Mouse (Mus musculus) embryonic facial prominence, embryonic 10.5 days (tissue): ENCODE results near the gene Trappc4. TPM values are rescaled to one million over a fixed set of nuclear protein-coding genes. Genes with fewer than 3 reads are reported as not detected.
"Not testable (repeated sequence)": the region's sequence is repeated elsewhere in the genome, so short reads cannot be mapped to it uniquely, and the experiment has no call there.

Source experiments
- DNase-seq: peaks from one replicate; pipeline ENCODE4 v3.0.0-alpha.2; 2017; ENCODE audit warnings: low spot score
- H3K27ac ChIP-seq: fragments of 300-500 bp; sonication (generic); replicated peaks from 2 replicates; pipeline ENCODE4 v1.5.1; 2016; ENCODE audit warnings: mild to moderate bottlenecking
- H3K27me3 ChIP-seq: fragments of 300-500 bp; sonication (generic); replicated peaks from 2 replicates; pipeline ENCODE4 v1.6.1; 2016; ENCODE audit warnings: low read depth, mild to moderate bottlenecking; ENCODE audit not compliant: poor library complexity, severe bottlenecking
- H3K36me3 ChIP-seq: fragments of 300-500 bp; sonication (generic); replicated peaks from 2 replicates; pipeline ENCODE4 v1.6.1; 2016; ENCODE audit warnings: mild to moderate bottlenecking, moderate library complexity
- H3K4me1 ChIP-seq: fragments of 300-500 bp; sonication (generic); 2 replicates; pipeline ENCODE4 v1.6.1; 2016
- H3K4me3 ChIP-seq: fragments of 300-500 bp; sonication (generic); 2 replicates; pipeline ENCODE4 v1.5.1; 2016; ENCODE audit warnings: mild to moderate bottlenecking, moderate library complexity
- H3K9me3 ChIP-seq: fragments of 300-500 bp; sonication (generic); 2 replicates; pipeline ENCODE4 v1.6.1; 2016; ENCODE audit warnings: mild to moderate bottlenecking
- WGBS: fragments of 180-500 bp; shearing (Covaris S2); methylation state at CpG from one replicate; pipeline ENCODE4 v1.1.7; 2016; 5-methylcytosine and 5-hydroxymethylcytosine counted together
- polyA plus RNA-seq: library from polyadenylated mRNA; unstranded; fragments of >200 nt; fragmentation: Nextera tagmentation; extraction: Ambion mirVana; gene quantifications from 2 replicates; pipeline ENCODE4 v1.2.1, GENCODE M21; 2016

The Trappc4 gene
- polyA plus RNA-seq, 1 experiment from 2014 or later, result 179 TPM

- no peaks in the 10 kb centered on the region for H3K27me3 ChIP-seq
- no peak for DNase-seq
- H3K36me3 ChIP-seq, result peaks cover 53% of the 10 kb centered on the region
- WGBS, result 85% methylated on average over 13 of the region's 13 CpGs
- H3K4me3 ChIP-seq, result no peak overlapping the region
- no peak overlapping the region for H3K27ac ChIP-seq
- H3K9me3 ChIP-seq, result no peaks in the 10 kb centered on the region
- H3K4me1 ChIP-seq, result peaks cover 26% of the 10 kb centered on the region
These were observed 8.1 kb downstream of the Trappc4 start for GRCm38 (mm10) chr9:44399114-44399794.

GRCm38 (mm10) chr9:44398551-44398950, 8.8 kb downstream of the Trappc4 start:
- peak overlapping the region; percentile 79 for H3K4me3 ChIP-seq
- H3K4me1 ChIP-seq, result peaks cover 26% of the 10 kb centered on the region
- H3K9me3 ChIP-seq, result no peaks in the 10 kb centered on the region
- 85% methylated on average over 9 of the region's 9 CpGs for WGBS
- 0 out of 2 replicates have a peak overlapping the region, but pooled peaks have one; percentile 44 for H3K27ac ChIP-seq
- no peak for DNase-seq
- H3K27me3 ChIP-seq, result no peaks in the 10 kb centered on the region
- peaks cover 46% of the 10 kb centered on the region for H3K36me3 ChIP-seq

GRCm38 (mm10) chr9:44398087-44398486, 9.3 kb downstream of the Trappc4 start:
- peak; percentile 27 for DNase-seq
- H3K27ac ChIP-seq, result peak overlapping the region; percentile 44; the same call in 1 of the 2 replicates

GRCm38 (mm10) chr9:44396684-44397411, 10.6 kb downstream of the Trappc4 start, which contains the start of gene Slc37a4:
Gene Slc37a4, plus strand, starts transcription at chr9:44396852.
- Histone ChIP-seq H3K36me3 (peaks cover 43% of the 10 kb centered on the region), H3K27ac (peak within 1 kb of the TSS; percentile 86), H3K9me3 (no peaks in the 10 kb centered on the region), H3K4me1 (peaks cover 26% of the 10 kb centered on the region), H3K27me3 (no peaks in the 10 kb centered on the region), H3K4me3 (peak within 1 kb of the TSS; percentile 79)
- WGBS, result under 1% methylated on average over 43 of the region's 43 CpGs
- peak; percentile 93 for DNase-seq

More at GRCm38 (mm10) chr9:44398087-44398486, 9.3 kb downstream of the Trappc4 start:
- peaks cover 26% of the 10 kb centered on the region for H3K4me1 ChIP-seq
- H3K27me3 ChIP-seq, result no peaks in the 10 kb centered on the region
- H3K9me3 ChIP-seq, result no peaks in the 10 kb centered on the region
- peak overlapping the region; percentile 79 for H3K4me3 ChIP-seq
- H3K36me3 ChIP-seq, result peaks cover 43% of the 10 kb centered on the region
- 13% methylated on average over 4 of the region's 4 CpGs for WGBS

- H3K27me3 ChIP-seq, result no peaks in the 10 kb centered on the region
- H3K9me3 ChIP-seq, result no peaks in the 10 kb centered on the region
- WGBS, result 47% methylated on average over 4 of the region's 4 CpGs
- no peak overlapping the region for H3K4me3 ChIP-seq
- no peak overlapping the region for H3K27ac ChIP-seq
- peaks cover 67% of the 10 kb centered on the region for H3K36me3 ChIP-seq
- peaks cover 3% of the 10 kb centered on the region; the same call in 1 of the 2 replicates for H3K4me1 ChIP-seq
- peak; percentile 72 for DNase-seq
These were observed 15.9 kb downstream of the Trappc4 start for GRCm38 (mm10) chr9:44391466-44391865.

GRCm38 (mm10) chr9:44389273-44389672, 18.1 kb downstream of the Trappc4 start:
- WGBS, result 67% methylated on average over 8 of the region's 8 CpGs
- Histone ChIP-seq H3K4me3 (no peak overlapping the region), H3K36me3 (peaks cover 89% of the 10 kb centered on the region), H3K4me1 (no peaks in the 10 kb centered on the region), H3K27ac (no peak overlapping the region), H3K27me3 (no peaks in the 10 kb centered on the region), H3K9me3 (no peaks in the 10 kb centered on the region)
- DNase-seq, result peak; percentile 42

GRCm38 (mm10) chr9:44387221-44387620, 20.2 kb downstream of the Trappc4 start:
- Histone ChIP-seq H3K4me3 (no peak overlapping the region), H3K36me3 (peaks cover 100% of the 10 kb centered on the region), H3K4me1 (no peaks in the 10 kb centered on the region), H3K9me3 (no peaks in the 10 kb centered on the region), H3K27me3 (no peaks in the 10 kb centered on the region), H3K27ac (no peak overlapping the region)
- WGBS, result 86% methylated on average over 3 of the region's 3 CpGs
- DNase-seq, result no peak

- Histone ChIP-seq H3K9me3 (no peaks in the 10 kb centered on the region), H3K27me3 (no peaks in the 10 kb centered on the region), H3K27ac (no peak overlapping the region), H3K36me3 (peaks cover 93% of the 10 kb centered on the region), H3K4me3 (no peak overlapping the region), H3K4me1 (peaks cover 21% of the 10 kb centered on the region)
- WGBS, result 93% methylated on average over 13 of the region's 13 CpGs
- DNase-seq, result no peak
These were observed 22.8 kb downstream of the Trappc4 start for GRCm38 (mm10) chr9:44384596-44384995.

- WGBS, result 9% methylated on average over 15 of the region's 15 CpGs
- peaks cover 45% of the 10 kb centered on the region for H3K36me3 ChIP-seq
These were observed 27.5 kb downstream of the Trappc4 start for GRCm38 (mm10) chr9:44379862-44380261.

GRCm38 (mm10) chr9:44379054-44379834, 28.2 kb downstream of the Trappc4 start, which contains the start of gene Hyou1:
Gene Hyou1, plus strand, starts transcription at chr9:44379490.
- no peaks in the 10 kb centered on the region for H3K9me3 ChIP-seq
- under 1% methylated on average over 83 of the region's 83 CpGs for WGBS

More at GRCm38 (mm10) chr9:44379862-44380261, 27.5 kb downstream of the Trappc4 start:
- DNase-seq, result no peak
- Histone ChIP-seq H3K27me3 (no peaks in the 10 kb centered on the region), H3K9me3 (no peaks in the 10 kb centered on the region), H3K4me3 (peak overlapping the region; percentile 88), H3K27ac (peak overlapping the region; percentile 93), H3K4me1 (peaks cover 26% of the 10 kb centered on the region)

GRCm38 (mm10) chr9:44378153-44378730, 29.2 kb downstream of the Trappc4 start:
- Histone ChIP-seq H3K27ac (peak overlapping the region; percentile 93), H3K4me3 (peak overlapping the region; percentile 88), H3K9me3 (no peaks in the 10 kb centered on the region), H3K27me3 (no peaks in the 10 kb centered on the region), H3K36me3 (peaks cover 29% of the 10 kb centered on the region), H3K4me1 (peaks cover 26% of the 10 kb centered on the region)
- 90% methylated on average over 5 of the region's 5 CpGs for WGBS
- no peak for DNase-seq

More at GRCm38 (mm10) chr9:44379054-44379834, 28.2 kb downstream of the Trappc4 start, which contains the start of gene Hyou1:
- DNase-seq, result peak; percentile 100
- H3K27me3 ChIP-seq, result no peaks in the 10 kb centered on the region
- peak within 1 kb of the TSS; percentile 93 for H3K27ac ChIP-seq
- peak within 1 kb of the TSS; percentile 88 for H3K4me3 ChIP-seq
- H3K4me1 ChIP-seq, result peaks cover 26% of the 10 kb centered on the region
- H3K36me3 ChIP-seq, result peaks cover 39% of the 10 kb centered on the region

GRCm38 (mm10) chr9:44377335-44377734, 30.1 kb downstream of the Trappc4 start:
- WGBS, result 90% methylated on average over 2 of the region's 2 CpGs
- Histone ChIP-seq H3K36me3 (peaks cover 20% of the 10 kb centered on the region), H3K4me1 (peaks cover 26% of the 10 kb centered on the region)
- not testable (repeated sequence) for H3K9me3 ChIP-seq, H3K27me3 ChIP-seq, DNase-seq, H3K27ac ChIP-seq, H3K4me3 ChIP-seq
